Mouse (Mus musculus): ENCODE measurements around the gene Kctd14. TPM values are rescaled to one million over a fixed set of nuclear protein-coding genes. Genes with fewer than 3 reads are reported as not detected.

Gene Kctd14
- polyA plus RNA-seq, 1 experiment from 2014 or later = 1.5 TPM

Other genes starting within 250 kb of the Kctd14 start
- gene Usp35, start 119.3 kb upstream of the Kctd14 start, polyA plus RNA-seq (2014; fragmentation: Nextera tagmentation; extraction: Ambion mirVana) = 3.8 and 4.1 TPM in 2 replicates
- 7.1 and 9.3 TPM in 2 replicates for gene Kctd21, start 119.0 kb upstream of the Kctd14 start, polyA plus RNA-seq (2014; fragmentation: Nextera tagmentation; extraction: Ambion mirVana)
- gene Alg8, start 79.7 kb upstream of the Kctd14 start, polyA plus RNA-seq (2014; fragmentation: Nextera tagmentation; extraction: Ambion mirVana) = 10.4 and 11.1 TPM in 2 replicates
- gene Ndufc2, start 51.3 kb upstream of the Kctd14 start, polyA plus RNA-seq (2014; fragmentation: Nextera tagmentation; extraction: Ambion mirVana) = 499 and 550 TPM in 2 replicates
- 1.8 and 2.2 TPM in 2 replicates for gene Thrsp, start 33.6 kb upstream of the Kctd14 start, polyA plus RNA-seq (2014; fragmentation: Nextera tagmentation; extraction: Ambion mirVana)
- 42.8 and 50.3 TPM in 2 replicates for gene Ints4, start 29.6 kb downstream of the Kctd14 start, polyA plus RNA-seq (2014; fragmentation: Nextera tagmentation; extraction: Ambion mirVana)
- 43.8 and 51.5 TPM in 2 replicates for gene Aamdc, start 128.2 kb downstream of the Kctd14 start, polyA plus RNA-seq (2014; fragmentation: Nextera tagmentation; extraction: Ambion mirVana)
- 23.5 and 29.4 TPM in 2 replicates for gene Rsf1, start 128.6 kb downstream of the Kctd14 start, polyA plus RNA-seq (2014; fragmentation: Nextera tagmentation; extraction: Ambion mirVana)
- 189 and 192 TPM in 2 replicates for gene Clns1a, start 245.3 kb downstream of the Kctd14 start, polyA plus RNA-seq (2014; fragmentation: Nextera tagmentation; extraction: Ambion mirVana)

All from hindbrain, embryonic 14.5 days (tissue).